Mouse (Mus musculus) induced T-regulatory cell, adult 2 months (primary cell): ENCODE data around the gene Cdc42bpb.

Experiments used
- DNase-seq: peaks from one replicate; pipeline ENCODE4 v3.0.0-alpha.2; 2012; ENCODE audit warnings: low read depth

Cdc42bpb gene

DNA sequence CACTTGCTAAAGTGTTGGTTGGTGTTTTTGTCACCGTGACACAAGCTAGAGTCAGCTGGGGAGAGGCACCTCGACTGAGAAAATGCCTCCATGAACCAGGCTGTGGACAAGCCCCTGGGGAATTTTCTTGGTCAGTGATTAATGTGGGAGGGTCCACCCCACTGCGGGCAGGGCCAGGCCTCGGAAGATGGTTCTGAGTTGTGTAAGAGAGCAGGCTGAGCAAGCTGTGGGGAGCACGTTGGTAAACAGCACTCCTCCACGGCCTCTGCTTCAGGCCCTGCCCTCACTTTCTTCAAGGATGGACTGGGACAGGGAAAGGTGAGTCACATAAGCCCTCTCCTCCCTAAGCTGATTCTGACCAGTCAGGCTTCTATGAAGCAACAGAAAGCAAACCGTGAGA is 36.8 kb downstream of the Cdc42bpb start:
- no peak for DNase-seq

DNA sequence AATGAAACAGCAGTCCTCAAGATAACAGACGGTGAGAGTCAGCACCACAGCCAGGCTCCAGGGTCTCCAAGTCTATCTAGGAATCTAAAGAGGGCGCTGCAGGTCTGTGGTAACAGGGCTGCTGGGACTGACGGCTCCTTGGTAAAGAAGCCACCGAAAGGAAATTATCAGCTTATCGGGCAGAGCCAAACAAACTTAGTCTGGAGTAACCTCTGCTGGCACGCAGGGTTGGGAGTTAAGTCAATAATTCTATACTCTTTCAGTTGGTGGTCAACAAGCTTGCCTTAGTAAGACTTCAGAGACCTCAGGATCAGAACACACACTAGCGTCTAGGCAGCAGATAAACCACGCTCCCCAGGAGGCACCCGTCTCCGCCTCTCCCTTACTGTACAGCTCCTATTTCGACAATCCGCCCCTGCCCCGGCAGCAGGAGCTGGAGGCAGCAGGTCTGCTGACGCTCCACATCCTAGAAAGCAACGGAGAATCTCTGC is 39.6 kb downstream of the Cdc42bpb start:
- DNase-seq = no peak

DNA sequence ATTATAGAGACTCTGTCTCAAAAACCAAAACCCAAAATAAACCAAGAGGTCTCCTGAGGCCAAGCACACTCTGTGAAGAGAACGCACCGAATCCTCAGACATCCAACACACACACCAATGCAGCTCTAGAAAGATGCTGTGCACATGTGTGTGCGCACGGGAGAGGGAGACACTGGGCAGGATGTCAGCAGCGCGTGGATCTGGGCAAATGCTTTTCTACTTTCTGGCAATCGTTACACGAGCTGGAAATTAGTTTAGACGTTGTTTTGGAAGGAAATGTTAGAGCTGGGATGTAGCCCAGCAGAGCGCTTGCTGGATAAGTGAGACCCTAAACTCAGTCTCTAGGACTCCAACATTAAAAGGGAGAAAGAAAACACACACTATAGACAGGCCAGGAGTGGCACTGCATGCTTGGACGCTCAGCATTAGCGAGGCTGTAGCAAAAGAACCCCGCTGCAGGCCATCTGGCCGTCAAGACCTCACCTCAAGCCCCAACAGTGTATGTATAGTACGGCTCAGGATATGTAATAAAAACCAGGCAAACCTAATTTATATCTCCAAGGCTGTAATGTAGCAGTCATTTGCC is 44.4 kb downstream of the Cdc42bpb start:
- DNase-seq = no peak

DNA sequence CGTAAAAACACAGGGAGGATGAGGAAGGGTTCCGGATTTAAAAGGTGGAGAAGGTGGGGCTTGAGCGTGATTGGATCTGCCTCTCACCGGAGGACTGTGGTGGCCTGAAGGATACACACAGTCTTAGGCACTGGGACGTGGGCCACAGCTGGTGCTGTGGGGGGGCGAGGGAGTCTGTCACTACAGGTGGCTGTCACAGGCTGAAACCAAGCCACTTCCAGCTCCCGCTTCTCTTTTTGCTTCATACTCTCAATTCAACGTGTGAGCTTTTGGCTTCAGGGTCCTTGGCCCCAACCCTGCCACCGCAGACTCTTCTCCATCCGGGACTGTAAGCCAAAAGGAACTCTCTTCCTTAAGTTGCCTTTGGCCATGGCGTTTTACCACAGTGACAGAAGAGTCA is 45.1 kb downstream of the Cdc42bpb start:
- no peak for DNase-seq

DNA sequence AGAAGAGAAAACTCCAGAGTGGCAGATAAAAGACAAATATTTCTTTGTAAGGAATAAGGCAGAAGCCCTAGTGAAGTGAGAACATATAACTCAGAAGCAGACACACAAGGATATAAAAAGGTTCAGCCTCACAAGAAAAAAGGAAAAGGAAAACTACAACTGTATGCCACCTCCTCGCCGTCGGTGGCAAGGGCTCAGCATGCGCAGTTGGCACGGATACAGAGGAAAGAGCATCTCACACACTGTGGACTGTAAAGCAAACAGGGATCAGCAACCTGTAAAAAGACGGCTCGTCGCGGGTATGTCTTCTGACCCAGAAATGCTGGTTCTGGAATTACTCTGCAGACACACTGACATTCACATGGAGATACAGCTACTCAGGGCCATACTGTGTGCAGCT is 45.9 kb downstream of the Cdc42bpb start:
- no peak for DNase-seq

DNA sequence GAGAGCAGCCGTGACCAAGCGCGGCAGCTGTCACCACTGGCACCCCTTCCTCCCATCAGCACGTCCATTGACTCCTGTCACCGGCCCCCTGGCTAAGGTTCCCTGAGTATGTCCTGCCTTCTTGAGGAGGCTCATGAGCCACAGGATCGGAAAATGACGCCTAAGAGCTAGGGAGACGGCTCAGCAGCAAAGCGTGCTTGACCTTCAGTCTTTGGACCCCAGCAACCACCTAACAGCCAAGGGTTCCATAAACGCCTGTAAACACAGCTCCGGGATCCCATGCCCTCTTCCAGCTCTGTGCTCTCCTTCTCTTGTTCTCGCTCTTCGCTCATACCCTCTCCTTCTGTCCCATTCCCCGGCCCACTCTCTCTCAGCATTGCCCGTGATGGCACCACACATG is 48.2 kb downstream of the Cdc42bpb start:
- DNase-seq = no peak

DNA sequence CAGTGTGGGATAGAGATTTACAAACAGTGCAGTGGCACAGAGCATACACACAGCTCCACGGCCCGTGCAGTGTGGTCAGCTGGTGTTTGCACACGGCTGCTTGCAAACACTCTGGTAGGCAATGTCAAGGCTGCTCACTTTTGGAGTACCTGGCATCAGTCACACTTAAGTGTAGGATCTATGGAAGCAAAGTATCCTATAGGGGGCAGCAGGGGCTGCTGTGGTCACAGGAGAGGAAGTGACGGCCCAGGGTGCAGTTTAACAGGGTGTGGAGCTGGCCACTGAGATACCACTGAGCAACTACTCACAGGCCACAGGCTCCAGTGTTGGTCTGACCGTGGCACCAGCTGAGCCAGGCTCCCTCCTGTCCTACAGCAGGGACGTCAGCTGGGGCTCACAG is 49.2 kb downstream of the Cdc42bpb start:
- DNase-seq = no peak

DNA sequence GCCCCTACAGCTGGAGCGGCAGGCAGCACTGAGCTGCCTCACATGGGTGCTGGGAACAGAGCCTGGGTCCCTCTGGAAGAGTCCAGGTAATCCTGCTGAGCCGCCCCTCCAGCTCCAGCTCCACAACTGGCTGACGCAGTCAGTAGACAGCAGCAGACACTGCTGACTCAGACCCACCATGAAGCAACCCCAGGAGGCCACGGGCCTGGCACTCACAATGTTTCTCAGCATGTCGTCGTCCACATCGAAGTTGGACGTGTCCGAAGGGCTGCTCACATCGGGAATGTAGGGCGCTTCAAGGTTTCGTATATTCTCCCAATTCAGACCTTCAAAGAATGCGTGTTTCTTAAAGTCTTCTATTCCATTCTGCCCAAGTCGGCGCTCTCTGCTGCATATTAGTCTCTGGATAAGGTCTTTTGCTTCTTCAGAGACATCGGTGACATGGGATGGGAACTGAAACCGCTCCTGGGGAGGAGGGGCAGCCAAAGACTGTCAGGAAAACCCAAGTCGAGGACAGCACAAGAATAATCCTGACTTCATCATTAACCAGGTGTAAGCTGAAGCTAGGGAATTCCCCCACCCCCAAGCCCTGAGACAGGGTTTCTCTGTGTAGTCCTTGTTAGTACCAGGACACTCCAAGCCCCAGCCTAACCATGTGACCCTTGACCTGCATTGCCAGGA is 51.6 kb downstream of the Cdc42bpb start:
- peak; percentile 8 for DNase-seq

DNA sequence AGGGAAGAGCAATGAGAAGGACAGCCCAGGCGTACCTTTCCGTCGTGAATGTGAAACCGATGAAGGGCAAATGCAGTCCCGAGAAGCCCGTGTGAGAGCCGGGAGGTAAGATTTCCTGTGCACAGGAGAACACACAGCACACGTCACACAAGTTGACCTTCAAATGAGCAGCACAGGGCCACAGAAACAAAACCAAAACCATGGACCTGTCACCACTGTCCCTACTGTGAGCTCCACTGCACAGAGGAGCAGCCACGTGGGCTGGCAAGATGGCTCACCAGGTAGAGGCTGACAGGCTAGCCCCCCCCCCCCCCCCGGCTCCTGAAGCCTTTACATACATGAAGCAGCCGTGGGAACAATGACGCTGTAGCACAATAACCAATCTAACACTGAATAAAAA is 52.6 kb downstream of the Cdc42bpb start:
- DNase-seq = no peak

DNA sequence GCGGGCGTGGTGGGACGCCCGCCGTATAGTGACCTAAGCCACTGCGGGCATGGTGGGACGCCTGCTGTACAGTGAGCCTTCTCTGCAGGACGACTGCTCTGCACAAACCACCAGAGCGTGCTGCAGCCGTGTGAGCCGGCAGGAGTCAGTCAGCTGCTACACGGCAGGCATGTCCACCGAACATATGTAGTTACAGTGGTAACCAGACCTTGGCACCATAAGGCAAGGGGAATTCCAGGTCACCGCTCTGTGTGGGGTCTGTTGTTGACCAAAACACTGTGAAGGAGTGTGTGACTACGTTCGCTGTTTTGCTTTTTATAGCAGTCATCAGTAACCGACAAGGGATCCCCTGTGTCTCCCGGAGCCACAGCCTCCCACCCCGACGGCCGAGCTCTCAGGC is 53.0 kb downstream of the Cdc42bpb start:
- DNase-seq = no peak

DNA sequence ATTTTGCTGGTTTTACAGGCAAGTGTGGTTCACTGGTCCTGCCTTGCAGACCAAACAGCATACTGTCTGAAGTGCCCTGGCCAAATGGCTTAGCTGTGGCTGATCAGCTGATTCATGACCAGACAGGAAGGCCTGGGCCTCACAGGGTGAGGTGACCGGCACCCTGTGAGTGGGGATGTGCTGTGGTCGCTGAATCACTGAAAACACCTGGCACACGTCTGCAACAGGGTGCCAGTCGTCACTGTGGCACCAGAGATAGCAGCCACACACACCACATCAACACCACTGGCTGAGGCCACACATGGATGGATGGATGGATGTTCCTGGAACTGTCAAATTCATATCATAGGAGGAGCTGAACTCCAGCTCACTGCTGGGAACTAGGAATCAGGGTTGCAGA is 54.1 kb downstream of the Cdc42bpb start:
- DNase-seq = no peak

DNA sequence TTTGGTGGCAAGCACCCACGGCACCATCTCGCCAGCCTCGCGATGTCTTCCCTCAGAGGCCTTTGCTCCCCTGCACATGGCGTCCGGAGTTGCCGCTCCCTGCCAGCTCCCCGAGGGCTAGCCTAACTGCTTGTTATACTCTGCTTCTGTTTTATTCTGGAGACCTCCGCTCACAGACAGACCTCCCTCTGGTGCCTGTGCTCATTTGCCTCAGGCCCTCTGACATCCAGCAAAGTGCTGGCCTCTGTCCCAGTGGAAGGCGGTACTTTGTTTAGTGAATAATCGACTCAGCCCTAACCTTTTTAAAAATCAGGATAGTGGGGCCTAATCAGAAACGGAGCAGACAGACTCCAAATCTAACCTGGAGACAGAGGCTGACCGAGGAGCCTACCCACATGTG is 55.7 kb downstream of the Cdc42bpb start:
- DNase-seq = no peak

DNA sequence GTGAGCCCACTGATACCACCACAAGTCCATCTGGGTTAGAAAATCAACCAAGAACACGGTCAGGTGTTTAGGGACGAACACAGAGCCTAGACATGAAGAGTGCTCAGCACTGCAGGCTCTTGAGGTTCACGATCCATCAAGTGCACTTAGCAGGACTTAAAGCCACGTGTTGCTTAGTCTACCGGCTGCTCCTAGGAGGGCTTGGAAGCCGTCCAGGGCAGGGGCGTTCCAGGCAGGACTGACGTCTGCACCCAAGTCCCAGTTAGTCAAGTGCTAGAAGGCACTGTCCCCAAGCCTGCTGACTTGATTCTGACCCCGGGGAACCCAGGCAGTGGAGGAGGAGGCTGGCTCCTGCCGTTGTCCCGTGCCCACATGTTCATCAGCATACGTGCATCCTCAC is 57.0 kb downstream of the Cdc42bpb start:
- no peak for DNase-seq

DNA sequence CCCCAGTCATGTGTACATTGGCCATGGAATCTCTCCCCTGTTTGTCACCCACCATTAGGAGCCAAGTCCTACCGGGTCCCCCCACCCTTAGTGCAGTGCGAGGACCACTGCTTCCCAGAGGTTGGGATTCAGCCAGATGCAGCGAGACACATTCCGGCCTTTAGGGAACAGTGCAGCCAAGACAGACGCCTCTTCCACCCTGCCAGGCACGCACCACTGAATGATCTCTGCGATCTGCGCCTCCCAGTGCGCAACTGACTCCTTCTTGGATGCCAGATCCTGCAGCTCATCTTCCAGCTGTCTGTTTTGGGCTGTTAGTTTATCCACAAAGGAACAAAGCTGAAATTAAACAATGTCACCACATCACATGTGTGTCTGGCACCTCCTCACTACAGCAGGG is 59.8 kb downstream of the Cdc42bpb start:
- no peak for DNase-seq

DNA sequence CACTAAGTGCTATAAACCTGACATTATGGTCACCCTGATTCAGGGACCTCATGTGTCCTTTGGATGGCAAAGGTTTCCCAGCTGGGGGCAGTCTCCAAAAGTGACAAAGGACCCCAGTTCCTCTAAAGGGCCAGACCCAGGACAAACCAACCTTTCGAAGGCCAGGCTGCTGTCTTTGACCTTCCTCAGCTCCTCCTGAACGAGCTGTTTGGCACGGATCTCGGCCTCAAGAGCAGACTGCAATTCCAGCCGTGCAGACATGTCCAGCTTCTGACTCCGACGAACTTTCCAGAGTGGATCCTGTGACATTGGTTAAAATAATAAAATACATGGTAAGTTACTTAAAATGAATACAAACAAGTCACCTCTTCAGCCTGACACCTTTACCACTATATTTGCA is 63.2 kb downstream of the Cdc42bpb start:
- DNase-seq = no peak

DNA sequence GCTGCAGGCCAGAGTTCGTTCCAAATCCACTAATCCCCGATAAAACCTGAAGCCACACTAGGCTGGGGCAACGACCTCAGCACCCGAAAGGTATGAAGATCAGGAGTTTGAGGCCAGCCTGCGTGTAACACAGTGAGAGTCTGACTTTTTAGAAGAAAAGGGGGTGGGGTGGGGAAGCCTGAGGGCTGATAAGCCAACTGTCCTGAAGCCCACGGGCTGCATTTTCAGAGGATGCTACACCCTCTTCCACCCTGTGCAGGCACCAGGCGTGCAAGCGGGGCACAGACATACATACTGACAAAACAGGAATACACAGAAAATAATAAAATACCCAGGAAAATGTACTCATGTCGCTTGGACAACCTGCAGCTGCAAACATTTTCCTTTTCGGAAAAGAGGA is 65.7 kb downstream of the Cdc42bpb start:
- no peak for DNase-seq

DNA sequence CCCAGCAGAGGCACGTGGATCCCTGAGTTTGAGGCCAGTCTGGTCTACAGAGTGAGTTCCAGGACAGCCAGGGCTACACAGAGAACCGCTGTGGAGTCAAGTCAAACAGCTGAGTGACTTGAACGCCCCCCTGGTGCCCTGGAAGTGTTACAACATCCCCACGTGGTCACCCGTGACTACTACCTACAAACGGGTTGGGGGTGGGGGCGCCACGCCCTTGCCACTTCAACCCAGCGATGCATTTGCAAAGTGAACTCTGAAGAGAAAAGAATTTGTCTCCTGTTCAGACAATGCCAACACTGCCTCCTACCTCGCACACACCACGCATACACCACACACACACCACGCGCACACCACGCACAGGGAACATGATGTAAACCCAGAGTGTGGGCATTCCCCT is 67.6 kb downstream of the Cdc42bpb start:
- DNase-seq = no peak

DNA sequence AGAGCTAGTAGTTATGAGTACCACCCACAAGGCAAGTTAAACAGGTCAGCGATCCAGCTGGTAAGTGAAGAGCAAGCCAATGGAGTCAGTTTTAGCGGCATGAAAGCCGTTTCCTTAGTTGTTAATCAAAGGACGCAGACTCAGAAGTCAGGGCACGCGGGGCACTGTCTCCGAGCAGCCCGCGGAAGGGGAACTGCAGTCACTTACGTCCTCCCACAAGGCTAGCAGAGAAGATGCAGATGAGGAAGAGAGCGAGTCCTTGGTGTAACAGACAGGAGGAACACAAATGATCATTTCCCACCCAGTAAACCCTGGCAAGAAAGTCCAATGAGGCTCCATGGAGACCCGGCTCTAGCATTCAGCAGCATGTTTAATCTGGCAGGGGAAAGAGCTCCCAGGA is 68.3 kb downstream of the Cdc42bpb start:
- DNase-seq = no peak

DNA sequence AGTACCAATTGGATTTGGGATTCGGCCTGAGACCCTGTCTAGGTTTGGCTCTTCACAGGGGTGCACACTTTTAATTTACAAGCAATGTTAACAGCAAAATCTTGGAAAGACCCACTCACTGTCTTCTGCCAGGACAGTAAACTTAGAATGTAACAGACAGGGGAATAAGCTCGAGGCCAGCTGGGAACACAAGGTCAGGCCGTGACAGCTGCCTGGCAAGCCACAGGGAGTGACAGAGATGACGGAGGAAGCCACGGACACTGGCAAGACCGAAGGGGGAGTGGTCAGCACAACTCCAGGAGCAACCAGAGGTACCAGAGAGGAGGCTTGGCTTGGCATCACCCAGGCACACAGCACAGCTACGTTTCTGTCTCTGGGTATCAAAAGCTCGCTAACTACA is 70.7 kb downstream of the Cdc42bpb start:
- DNase-seq = no peak

DNA sequence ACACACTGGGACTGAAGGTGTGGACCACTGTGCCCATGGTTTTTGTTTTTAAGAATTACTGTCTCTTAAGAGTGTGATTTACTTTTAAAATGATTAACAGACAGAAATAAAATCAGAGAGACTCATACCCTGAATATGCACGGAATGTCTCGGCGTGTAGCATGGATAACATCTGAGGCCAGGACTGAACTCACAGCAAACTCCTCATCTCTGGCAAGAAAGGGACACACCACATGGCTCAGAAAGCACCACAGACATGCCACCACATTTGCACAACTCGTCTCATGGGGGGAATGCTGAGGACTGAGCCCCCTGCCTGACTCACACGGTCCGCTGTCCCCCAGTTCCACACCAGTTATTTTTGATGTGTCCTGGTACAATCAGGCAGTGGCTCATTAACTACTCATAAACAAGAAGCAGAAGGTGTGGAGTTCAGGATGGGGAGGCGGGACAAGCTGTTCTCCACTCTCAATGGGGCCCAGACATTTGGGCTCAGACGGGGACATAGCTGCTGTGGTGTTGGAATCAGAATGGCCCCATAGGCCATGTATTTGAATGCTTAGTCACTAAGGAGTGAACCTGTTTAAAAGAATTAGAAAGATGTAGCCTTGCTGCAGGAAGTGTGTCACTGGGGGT is 73.7 kb downstream of the Cdc42bpb start:
- no peak for DNase-seq

DNA sequence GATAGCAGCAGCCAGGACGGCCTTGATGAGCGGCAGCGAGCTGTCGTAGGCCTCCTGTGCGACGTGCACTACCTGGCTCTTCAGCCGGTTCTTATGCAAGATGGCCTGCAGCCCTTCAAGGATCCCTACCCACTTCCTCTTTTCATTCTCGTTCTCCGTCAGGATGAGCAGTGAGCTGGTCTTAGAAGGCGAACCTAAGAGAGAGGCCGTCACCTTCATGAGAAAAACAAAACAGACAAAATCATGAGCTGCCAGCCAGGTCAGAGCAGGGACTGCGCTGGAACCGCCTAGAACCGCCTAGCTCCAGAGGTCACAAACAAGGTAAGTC is 75.5 kb downstream of the Cdc42bpb start:
- DNase-seq = no peak

DNA sequence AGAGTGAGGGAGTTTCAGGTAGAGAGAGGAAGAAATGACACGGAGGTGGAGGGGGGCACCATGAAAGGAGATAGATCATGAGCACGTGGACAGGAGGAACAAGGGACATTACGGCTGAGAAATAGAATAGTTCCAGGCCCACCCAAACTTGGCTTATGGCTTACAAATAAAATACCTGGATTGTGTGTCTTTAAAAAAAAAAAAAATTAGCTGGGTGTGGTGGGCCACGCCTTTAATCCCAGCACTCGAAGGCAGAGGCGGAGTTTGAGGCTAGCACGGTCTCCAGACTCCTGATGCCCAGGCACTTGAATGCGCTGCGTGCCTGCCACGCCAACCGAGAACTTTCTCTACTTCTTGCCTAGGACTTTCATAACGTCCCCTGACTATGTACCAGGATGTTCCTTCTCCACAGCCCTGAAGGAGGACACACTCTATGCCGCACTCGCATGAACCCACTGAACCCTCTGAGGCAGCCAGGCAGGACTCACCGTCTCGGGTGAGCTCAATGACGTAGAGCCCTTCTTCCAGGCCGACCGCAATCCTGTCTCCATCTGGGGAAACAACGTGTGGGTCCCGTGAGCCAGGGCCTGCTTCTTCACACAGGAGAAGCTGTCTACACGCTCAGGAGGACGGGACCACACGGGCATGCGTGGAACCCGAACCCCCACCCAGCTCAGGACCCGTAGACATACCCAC is 76.0 kb downstream of the Cdc42bpb start:
- DNase-seq = no peak

DNA sequence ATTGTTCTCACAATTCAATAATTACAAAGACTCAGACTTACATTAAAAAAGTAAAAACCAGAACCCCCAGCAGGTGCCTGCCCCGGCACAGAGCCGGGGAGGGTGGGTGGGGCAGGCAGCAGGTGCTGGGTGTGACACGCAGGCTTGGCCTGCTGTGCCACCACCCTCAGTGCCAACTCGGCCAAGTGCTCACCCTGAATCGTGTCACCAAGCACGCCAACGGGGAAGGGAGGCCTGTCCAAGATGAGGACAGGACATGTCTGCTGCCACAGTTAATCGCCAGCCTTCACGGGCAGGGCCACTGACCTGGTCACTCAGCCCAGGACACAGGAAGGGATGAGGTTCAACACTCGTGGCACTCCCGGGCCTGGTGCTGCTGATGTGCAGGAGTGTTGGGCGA is 84.5 kb downstream of the Cdc42bpb start:
- no peak for DNase-seq
